Mouse (Mus musculus): ENCODE measurements around the gene Elovl5. TPM values are rescaled to one million over a fixed set of nuclear protein-coding genes. Genes with fewer than 3 reads are reported as not detected.
A peak's percentile ranks its signal among the peaks of the same experiment; 100 is the strongest.

Gene Elovl5
- polyA plus RNA-seq, 1 experiment from 2014 or later = 93.2 TPM

DNA sequence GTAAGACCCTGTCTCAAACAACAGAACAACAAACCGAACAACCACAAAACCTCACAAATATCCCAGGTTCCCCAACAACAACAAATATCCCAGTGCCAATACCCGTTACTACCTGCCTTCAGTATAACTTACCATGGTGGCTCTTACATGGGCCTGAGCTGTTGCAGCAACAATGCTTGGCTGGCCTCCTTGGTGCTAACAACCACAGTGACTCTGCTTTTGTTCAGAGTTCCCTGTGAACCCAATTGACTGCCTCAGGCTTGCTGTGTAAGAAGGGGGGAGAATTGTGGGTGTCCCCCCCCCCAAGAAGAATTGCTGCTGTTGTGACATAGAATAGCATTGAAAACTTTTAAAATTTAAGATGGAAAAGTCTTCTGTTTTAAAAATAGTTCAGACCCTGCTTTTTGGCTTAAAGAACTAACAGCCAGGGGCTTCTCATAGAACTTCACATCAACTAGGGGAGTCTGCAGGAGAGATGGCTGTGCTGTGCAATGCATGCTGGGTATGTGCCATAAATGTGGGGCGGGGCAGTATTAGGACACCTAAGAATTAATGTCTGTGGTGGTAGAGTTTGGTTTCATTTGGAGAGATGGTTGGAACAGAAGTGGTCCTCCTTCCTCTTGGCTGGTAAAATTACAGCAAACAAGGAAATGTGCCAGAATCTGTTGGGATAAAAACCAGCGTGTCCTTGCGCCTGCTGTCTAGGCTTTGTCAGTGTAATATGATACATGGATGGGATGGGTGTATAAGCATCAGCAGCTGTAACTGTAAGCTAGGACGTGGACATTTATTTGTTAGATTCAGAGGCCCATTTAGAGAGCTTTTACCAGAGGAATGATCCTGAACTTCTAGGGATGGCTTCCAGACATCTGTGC is 28.9 kb downstream of the Elovl5 start:
- ATAC-seq (replicated peaks; ENCODE audit: low FRiP score) = no peak
- H3K27ac ChIP-seq = no peak overlapping the region
- 62% methylated on average over 6 of the region's 6 CpGs for WGBS
- no peak overlapping the region for H3K4me3 ChIP-seq (replicated peaks)
- H3K4me1 ChIP-seq = peaks cover 42% of the 10 kb centered on the region
- H3K36me3 ChIP-seq = no peaks in the 10 kb centered on the region
- H3K4me2 ChIP-seq = no peak overlapping the region
- no peak overlapping the region for H3K9ac ChIP-seq
- no peaks in the 10 kb centered on the region for H3K27me3 ChIP-seq
- H3K9me3 ChIP-seq (replicated peaks) = no peaks in the 10 kb centered on the region

DNA sequence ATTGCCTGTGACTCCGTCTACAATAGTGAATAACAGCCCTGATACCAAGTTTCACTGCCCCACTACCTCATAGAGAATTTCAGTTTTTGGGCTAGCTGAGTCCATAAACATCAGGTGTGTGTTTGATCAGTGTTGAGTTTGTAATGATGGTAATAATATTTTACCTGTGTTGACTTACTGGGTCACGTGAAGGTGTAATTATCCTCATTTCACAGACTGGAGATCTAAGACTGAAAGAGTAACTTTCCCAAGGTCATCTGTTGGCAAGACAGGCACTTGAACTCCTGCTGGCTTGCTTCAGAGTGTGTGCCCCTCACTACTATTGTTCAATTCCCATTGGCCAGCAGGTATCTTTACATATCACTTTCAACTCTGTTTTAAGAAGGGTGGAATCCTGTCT is 31.1 kb downstream of the Elovl5 start:
- ATAC-seq (replicated peaks; ENCODE audit: low FRiP score) = no peak
- no peak overlapping the region for H3K9ac ChIP-seq
- no peaks in the 10 kb centered on the region for H3K9me3 ChIP-seq (replicated peaks)
- 86% methylated on average over 2 of the region's 2 CpGs for WGBS
- H3K4me2 ChIP-seq = no peak overlapping the region
- H3K36me3 ChIP-seq = no peaks in the 10 kb centered on the region
- no peak overlapping the region for H3K4me3 ChIP-seq (replicated peaks)
- peaks cover 50% of the 10 kb centered on the region for H3K4me1 ChIP-seq
- H3K27ac ChIP-seq = no peak overlapping the region
- no peaks in the 10 kb centered on the region for H3K27me3 ChIP-seq

DNA sequence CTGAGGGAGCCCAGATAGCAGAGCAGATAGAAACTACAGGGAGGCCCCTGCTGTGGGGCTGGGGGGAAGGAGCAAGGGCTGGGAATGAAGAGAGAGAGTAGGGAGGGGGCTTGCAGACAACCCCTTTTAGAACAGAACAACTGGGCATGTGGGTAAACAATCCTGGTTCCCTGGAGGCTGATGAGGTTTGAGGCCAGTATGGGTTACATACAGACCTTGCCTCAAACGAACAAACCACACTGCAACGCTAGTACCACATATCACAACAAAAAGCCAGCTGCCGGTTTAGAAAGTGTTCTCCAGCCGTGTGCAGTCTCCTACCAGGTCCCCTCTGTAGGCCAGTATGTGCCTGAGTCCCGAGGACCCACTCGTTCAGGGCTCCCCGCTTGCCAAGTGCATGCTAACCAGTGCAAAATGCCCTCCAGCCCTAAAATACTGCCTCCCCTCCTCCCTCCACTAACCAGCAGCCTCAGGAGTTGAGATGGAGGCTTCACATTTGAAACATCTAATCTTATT is 32.6 kb downstream of the Elovl5 start:
- 0 out of 2 replicates have a peak overlapping the region, but pooled peaks have one; percentile 5 for H3K9ac ChIP-seq
- H3K9me3 ChIP-seq (replicated peaks) = no peaks in the 10 kb centered on the region
- ATAC-seq (replicated peaks; ENCODE audit: low FRiP score) = no peak
- 0 out of 2 replicates have a peak overlapping the region, but pooled peaks have one; percentile 1 for H3K4me2 ChIP-seq
- peaks cover 66% of the 10 kb centered on the region for H3K4me1 ChIP-seq
- WGBS = 31% methylated on average over 7 of the region's 7 CpGs
- no peaks in the 10 kb centered on the region for H3K27me3 ChIP-seq
- no peak overlapping the region for H3K4me3 ChIP-seq (replicated peaks)
- H3K36me3 ChIP-seq = no peaks in the 10 kb centered on the region
- peak overlapping the region; percentile 61 for H3K27ac ChIP-seq

DNA sequence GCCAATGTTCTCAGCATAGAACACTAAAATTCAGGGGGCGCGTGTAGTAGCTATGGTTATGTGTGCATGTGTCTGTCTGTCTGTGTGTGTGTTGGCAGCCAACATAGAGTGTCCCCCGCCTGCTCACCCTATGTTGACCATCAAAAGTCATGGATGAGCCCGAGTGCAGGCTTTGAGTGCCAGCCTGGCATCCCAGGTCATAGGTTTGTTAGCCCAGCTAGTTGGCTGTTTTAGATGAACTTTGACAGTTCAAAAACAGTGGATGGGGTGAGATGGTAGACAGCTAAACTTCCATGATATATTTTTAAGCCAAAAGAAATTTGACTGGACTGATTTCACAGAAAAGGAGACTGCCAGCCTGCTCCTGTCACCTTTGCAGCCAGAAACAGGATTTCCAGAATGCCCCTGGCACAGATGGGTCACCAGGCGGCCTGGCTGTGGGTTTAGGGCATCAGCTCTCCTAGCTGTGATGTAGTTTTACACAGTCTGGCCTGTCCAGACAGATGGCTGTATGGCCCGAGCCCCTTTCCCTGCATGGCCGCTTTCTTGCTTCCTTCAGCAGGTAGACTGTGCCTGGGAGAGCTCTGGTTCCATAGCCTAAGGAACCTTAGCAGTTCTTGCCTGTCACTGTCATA is 33.8 kb downstream of the Elovl5 start:
- 80% methylated on average over 7 of the region's 7 CpGs for WGBS
- Histone ChIP-seq H3K4me2 (no peak overlapping the region), H3K4me3 (replicated peaks) (no peak overlapping the region), H3K27me3 (no peaks in the 10 kb centered on the region), H3K4me1 (peaks cover 71% of the 10 kb centered on the region), H3K36me3 (no peaks in the 10 kb centered on the region), H3K9ac (no peak overlapping the region), H3K9me3 (replicated peaks) (no peaks in the 10 kb centered on the region), H3K27ac (no peak overlapping the region; the same call in 1 of the 2 replicates)
- ATAC-seq (replicated peaks; ENCODE audit: low FRiP score) = 0 out of 2 replicates have a peak, but pooled peaks have one; percentile 17

DNA sequence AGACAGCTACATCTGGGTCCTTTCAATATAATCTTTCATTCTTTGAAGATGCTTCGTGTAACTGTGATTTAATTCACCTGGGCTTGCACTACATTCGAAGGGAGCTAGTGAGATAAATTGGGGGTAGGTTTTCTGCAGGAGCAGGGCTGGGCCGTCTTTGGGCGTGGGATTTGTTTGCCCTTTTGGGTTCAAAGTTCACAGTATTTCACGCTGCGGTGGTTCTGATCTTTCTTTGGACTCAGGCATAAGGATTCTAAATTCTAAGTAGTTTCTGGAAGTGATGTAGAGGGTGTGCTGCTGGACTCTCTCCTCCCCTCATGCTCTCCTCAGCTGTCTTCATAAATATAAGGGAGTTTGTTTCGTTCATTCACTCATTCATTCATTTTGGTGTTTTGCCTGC is 34.8 kb downstream of the Elovl5 start:
- Histone ChIP-seq H3K27me3 (no peaks in the 10 kb centered on the region), H3K4me2 (no peak overlapping the region), H3K4me3 (replicated peaks) (no peak overlapping the region), H3K9me3 (replicated peaks) (no peaks in the 10 kb centered on the region), H3K36me3 (no peaks in the 10 kb centered on the region), H3K9ac (no peak overlapping the region), H3K27ac (no peak overlapping the region), H3K4me1 (peaks cover 63% of the 10 kb centered on the region)
- WGBS = 37% methylated on average over 7 of the region's 7 CpGs
- 0 out of 2 replicates have a peak, but pooled peaks have one; percentile 22 for ATAC-seq (replicated peaks; ENCODE audit: low FRiP score)

DNA sequence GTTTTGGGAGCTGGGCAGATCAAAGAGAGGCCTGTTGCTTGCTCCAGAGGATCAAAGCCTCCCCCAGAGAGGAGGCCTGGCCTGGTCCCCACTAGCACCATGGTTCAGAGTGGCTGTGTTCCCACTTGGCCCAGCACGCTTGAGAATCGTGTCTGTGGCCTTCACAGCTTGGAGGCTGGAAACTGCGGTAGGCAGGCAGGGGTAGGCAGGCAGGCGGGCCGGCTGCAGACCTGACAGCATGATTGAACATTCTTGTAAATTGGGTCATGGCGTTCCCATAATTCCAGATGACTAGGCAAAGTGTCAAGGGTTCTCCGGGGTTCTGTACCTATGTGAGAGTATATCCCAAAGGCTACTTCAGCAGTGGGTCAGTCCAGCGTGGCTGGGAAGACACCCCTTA is 35.9 kb downstream of the Elovl5 start:
- WGBS = 26% methylated on average over 8 of the region's 8 CpGs
- Histone ChIP-seq H3K4me1 (peaks cover 63% of the 10 kb centered on the region), H3K27me3 (no peaks in the 10 kb centered on the region), H3K4me2 (no peak overlapping the region), H3K27ac (no peak overlapping the region), H3K36me3 (peaks cover 6% of the 10 kb centered on the region; the same call in 1 of the 2 replicates), H3K9ac (no peak overlapping the region), H3K4me3 (replicated peaks) (no peak overlapping the region), H3K9me3 (replicated peaks) (no peaks in the 10 kb centered on the region)
- no peak for ATAC-seq (replicated peaks; ENCODE audit: low FRiP score)

DNA sequence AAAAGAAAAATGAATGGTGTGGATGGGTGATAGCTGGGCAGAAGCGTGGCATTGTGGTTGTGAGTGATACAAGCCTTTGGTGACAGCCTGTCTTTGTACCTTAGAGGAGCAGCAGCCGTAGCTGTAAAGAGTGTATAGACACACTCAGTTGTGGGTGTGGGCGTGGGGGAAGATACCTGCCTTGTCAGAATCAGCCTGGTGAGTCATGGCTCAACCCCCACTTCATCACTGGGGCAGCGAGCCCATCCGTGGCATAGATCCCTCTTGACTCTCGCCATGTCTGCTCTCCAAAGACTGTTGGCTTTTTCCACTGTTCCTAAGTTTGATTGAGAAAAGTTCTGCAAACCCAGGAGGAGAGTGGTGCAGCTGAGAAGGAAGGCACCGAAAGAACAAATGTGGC is 37.3 kb downstream of the Elovl5 start:
- Histone ChIP-seq H3K27ac (no peak overlapping the region), H3K27me3 (no peaks in the 10 kb centered on the region), H3K9ac (no peak overlapping the region), H3K36me3 (peaks cover 16% of the 10 kb centered on the region), H3K4me1 (peaks cover 54% of the 10 kb centered on the region), H3K4me2 (no peak overlapping the region), H3K4me3 (replicated peaks) (no peak overlapping the region), H3K9me3 (replicated peaks) (no peaks in the 10 kb centered on the region)
- ATAC-seq (replicated peaks; ENCODE audit: low FRiP score) = no peak
- WGBS = 82% methylated on average over 7 of the region's 7 CpGs

DNA sequence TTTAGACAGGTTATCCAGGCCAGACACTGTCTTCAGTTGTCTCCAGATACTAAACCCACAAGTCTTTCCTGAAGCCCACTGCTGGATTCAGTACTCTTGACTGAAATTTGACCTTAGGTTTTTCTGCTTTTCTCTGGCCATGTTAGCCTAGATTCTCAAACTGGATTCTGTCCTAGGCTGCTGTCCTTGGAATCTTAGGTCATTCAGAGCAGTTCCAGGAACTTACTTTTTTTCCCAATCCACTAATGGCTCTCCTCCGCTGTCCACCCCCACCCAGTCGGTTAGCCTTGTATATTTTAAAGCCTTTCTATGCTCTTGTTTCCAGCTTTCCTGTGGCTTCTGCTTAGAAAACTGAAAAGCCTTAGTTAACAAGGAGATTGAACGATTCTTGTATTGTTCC is 37.8 kb downstream of the Elovl5 start:
- H3K27me3 ChIP-seq = no peaks in the 10 kb centered on the region
- no peak for ATAC-seq (replicated peaks; ENCODE audit: low FRiP score)
- H3K9ac ChIP-seq = no peak overlapping the region
- WGBS = 73% methylated on average over 3 of the region's 3 CpGs
- no peaks in the 10 kb centered on the region for H3K9me3 ChIP-seq (replicated peaks)
- no peak overlapping the region for H3K4me2 ChIP-seq
- peaks cover 20% of the 10 kb centered on the region for H3K36me3 ChIP-seq
- H3K4me3 ChIP-seq (replicated peaks) = no peak overlapping the region
- peaks cover 49% of the 10 kb centered on the region for H3K4me1 ChIP-seq
- no peak overlapping the region; the same call in 1 of the 2 replicates for H3K27ac ChIP-seq

DNA sequence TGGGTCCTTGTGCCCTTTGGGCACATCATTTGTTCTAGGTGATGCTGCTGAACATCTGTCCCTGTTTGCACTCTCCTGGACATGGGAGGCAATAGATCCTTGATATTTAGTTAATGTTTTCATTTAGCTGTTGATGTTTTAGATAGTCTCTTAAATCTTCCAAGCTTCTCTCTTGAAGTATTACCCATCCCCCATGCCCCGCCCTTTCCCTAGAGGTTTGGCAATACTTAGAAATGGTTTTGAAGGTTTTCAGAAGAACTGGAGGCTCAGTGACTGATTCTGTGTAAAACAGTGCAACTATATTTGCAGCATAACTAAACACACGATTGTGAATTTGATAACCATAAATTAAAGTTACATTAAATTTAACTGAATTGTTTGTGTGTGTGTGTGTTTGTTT is 38.3 kb downstream of the Elovl5 start:
- no peak overlapping the region for H3K9ac ChIP-seq
- ATAC-seq (replicated peaks; ENCODE audit: low FRiP score) = no peak
- peaks cover 25% of the 10 kb centered on the region for H3K36me3 ChIP-seq
- no peaks in the 10 kb centered on the region for H3K27me3 ChIP-seq
- H3K9me3 ChIP-seq (replicated peaks) = no peaks in the 10 kb centered on the region
- no peak overlapping the region for H3K27ac ChIP-seq
- no peak overlapping the region for H3K4me3 ChIP-seq (replicated peaks)
- 79% methylated on average over 2 of the region's 2 CpGs for WGBS
- peaks cover 45% of the 10 kb centered on the region for H3K4me1 ChIP-seq
- no peak overlapping the region for H3K4me2 ChIP-seq

DNA sequence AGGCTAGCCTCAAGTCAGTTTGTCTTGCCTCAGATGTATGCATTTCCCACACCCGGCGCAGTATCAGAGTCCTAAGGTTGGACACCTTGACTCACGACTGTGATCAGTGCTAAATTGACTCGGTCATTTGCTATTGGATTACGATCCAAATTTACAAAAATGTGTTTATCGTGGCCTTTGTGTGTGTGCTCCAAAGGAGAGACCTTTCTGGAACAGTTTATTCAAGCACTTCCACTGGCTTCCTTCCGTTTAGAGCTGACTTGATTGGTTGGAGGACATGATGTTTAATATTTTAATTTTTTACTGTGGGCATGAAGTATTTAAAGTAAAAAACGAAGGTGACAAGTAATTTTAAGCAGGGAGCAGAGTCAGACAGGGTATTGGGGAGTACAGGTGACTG is 38.8 kb downstream of the Elovl5 start:
- ATAC-seq (replicated peaks; ENCODE audit: low FRiP score) = no peak
- Histone ChIP-seq H3K36me3 (peaks cover 28% of the 10 kb centered on the region), H3K9me3 (replicated peaks) (no peaks in the 10 kb centered on the region), H3K4me1 (peaks cover 40% of the 10 kb centered on the region), H3K27me3 (no peaks in the 10 kb centered on the region), H3K27ac (no peak overlapping the region), H3K4me2 (no peak overlapping the region), H3K4me3 (replicated peaks) (no peak overlapping the region), H3K9ac (no peak overlapping the region)
- WGBS = 86% methylated on average over 8 of the region's 8 CpGs

DNA sequence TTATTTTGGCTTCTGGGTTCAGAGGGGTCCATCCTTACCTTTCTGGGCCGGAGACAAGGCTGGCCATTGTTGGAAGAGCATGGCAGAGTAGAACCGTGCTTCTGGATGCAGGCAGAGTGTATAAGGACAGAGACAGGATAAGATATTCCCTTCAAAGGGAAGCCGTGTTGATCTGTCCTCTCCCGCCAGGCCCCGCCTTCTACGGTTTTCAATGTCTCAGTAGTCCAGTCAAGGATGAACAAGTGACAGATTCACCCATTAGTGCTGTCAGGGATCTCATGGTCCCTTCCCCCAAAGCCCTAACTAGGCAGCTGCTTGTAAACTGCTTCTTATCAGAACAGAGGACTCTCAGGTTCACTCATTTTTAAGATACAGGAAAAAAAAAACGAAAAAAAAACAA is 41.2 kb downstream of the Elovl5 start:
- no peaks in the 10 kb centered on the region for H3K27me3 ChIP-seq
- H3K9me3 ChIP-seq (replicated peaks) = no peaks in the 10 kb centered on the region
- no peak overlapping the region for H3K9ac ChIP-seq
- no peak overlapping the region for H3K27ac ChIP-seq
- peaks cover 22% of the 10 kb centered on the region for H3K4me1 ChIP-seq
- WGBS = 84% methylated on average over 7 of the region's 7 CpGs
- H3K4me3 ChIP-seq (replicated peaks) = no peak overlapping the region
- H3K4me2 ChIP-seq = no peak overlapping the region
- H3K36me3 ChIP-seq = peaks cover 47% of the 10 kb centered on the region
- ATAC-seq (replicated peaks; ENCODE audit: low FRiP score) = no peak

DNA sequence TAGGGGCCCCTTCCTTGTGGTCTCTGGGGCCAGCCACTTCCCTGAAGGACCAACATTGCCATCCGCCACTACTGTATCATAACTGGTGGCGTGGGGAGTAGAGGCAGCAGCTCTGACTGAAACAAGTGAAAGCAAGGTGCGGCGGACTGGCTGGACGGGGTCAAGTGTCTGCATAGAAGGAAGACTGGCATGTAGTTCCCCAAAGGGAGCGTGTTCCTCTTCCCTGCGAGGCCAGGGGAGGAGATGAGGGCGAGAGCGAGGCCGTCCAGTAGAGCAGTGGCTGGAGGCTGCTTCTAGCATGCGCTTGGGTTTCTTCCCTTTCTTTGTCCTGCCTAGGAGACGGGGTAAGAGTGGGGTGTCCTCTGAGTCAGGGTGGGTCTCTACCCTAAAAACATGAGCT is 42.6 kb downstream of the Elovl5 start:
- peaks cover 50% of the 10 kb centered on the region for H3K36me3 ChIP-seq
- H3K4me1 ChIP-seq = peaks cover 17% of the 10 kb centered on the region
- H3K9me3 ChIP-seq (replicated peaks) = no peaks in the 10 kb centered on the region
- no peak overlapping the region for H3K4me2 ChIP-seq
- 93% methylated on average over 12 of the region's 12 CpGs for WGBS
- no peak for ATAC-seq (replicated peaks; ENCODE audit: low FRiP score)
- no peak overlapping the region for H3K27ac ChIP-seq
- no peak overlapping the region for H3K9ac ChIP-seq
- no peak overlapping the region for H3K4me3 ChIP-seq (replicated peaks)
- H3K27me3 ChIP-seq = no peaks in the 10 kb centered on the region
